Mouse (Mus musculus): ENCODE measurements around the gene Rbpj. TPM values are rescaled to one million over a fixed set of nuclear protein-coding genes. Genes with fewer than 3 reads are reported as not detected.

Rbpj gene
- polyA plus RNA-seq, 1 experiment from 2014 or later: 63.0 TPM

DNA sequence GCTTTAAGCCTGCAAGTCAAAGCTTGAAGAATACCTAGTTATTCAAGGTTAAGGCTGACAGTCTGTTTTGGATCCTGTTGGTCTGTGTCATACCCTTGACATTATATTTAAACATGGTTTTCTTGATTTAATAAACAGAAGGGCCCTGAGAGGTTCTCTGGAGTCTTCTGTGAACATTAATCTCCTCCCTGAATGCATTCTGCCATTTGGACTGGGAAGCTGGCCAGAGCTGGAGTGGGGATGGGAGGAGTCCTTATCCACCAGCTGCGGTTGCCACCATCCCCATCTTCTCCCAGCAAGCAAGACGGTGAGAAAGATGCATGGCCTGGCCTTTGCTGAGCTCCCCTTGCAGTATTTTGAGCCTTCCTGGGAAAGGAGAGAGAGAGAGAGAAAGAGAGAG lies 220.4 kb downstream of the Rbpj start:
- Histone ChIP-seq H3K9me3 (ENCODE audit: control insufficient read depth, low read length) (no peaks in the 10 kb centered on the region), H3K4me1 (ENCODE audit: control insufficient read depth, insufficient read depth, low read length) (no peaks in the 10 kb centered on the region), H3K4me3 (ENCODE audit: low read depth, low read length) (no peak overlapping the region), H3K27ac (ENCODE audit: low read depth, low read length) (no peak overlapping the region), H3K27me3 (ENCODE audit: control insufficient read depth, insufficient read depth, low read length) (no peaks in the 10 kb centered on the region), H3K4me2 (no peak overlapping the region), H3K36me3 (ENCODE audit: control insufficient read depth, insufficient read depth, low read length) (no peaks in the 10 kb centered on the region), H3K9ac (ENCODE audit: low read length) (no peak overlapping the region)
- ATAC-seq (ENCODE audit: low FRiP score) (no peak), DNase-seq (ENCODE audit: low spot score, missing footprints) (no peak)
- 82% methylated on average over 2 of the region's 2 CpGs for WGBS

DNA sequence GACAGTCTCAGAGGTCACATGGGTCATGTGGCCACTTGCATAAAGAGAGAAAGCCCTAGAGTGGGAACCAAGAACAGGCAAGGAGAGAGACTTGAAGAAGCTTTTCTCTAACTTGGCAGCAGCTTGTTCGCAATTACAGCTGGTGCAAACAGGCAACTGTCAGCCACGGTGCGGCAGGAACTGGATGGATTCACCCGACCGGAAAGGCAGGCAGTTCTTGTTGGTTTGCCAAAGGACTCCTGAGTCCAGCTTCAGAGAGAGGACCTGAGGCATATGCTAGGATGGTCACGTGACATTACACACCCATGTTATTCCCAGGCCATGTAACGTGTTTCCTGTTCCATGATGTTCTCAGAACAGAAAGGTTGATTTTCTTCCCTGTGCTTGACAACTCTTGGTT lies 222.4 kb downstream of the Rbpj start:
- DNase-seq (ENCODE audit: low spot score, missing footprints): no peak
- no peak overlapping the region for H3K27ac ChIP-seq (ENCODE audit: low read depth, low read length)
- no peaks in the 10 kb centered on the region for H3K36me3 ChIP-seq (ENCODE audit: control insufficient read depth, insufficient read depth, low read length)
- H3K9ac ChIP-seq (ENCODE audit: low read length): no peak overlapping the region
- WGBS: 81% methylated on average over 7 of the region's 7 CpGs
- H3K4me1 ChIP-seq (ENCODE audit: control insufficient read depth, insufficient read depth, low read length): no peaks in the 10 kb centered on the region
- ATAC-seq (ENCODE audit: low FRiP score): no peak
- H3K9me3 ChIP-seq (ENCODE audit: control insufficient read depth, low read length): no peaks in the 10 kb centered on the region
- no peaks in the 10 kb centered on the region for H3K27me3 ChIP-seq (ENCODE audit: control insufficient read depth, insufficient read depth, low read length)
- H3K4me2 ChIP-seq: no peak overlapping the region
- H3K4me3 ChIP-seq (ENCODE audit: low read depth, low read length): no peak overlapping the region

DNA sequence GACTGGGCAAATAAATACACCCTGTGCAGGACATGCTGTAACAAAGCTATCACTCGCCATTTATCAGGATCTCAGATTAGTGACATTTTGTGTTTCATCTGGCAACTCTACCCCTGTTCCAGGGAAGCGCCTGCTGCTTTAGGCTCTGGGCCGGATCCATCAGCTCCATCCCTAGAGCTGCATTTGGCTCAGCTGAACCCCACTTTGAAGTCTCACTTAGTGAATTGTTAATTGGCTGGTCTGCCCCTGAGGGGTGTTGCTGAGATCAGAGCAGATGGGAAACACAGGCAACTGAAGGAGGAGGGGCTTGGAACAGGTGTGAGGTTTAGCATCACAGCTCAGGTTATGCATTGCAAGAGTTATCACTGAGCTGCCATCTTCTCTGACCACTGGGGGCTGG lies 225.6 kb downstream of the Rbpj start:
- H3K9me3 ChIP-seq (ENCODE audit: control insufficient read depth, low read length): no peaks in the 10 kb centered on the region
- H3K4me2 ChIP-seq: no peak overlapping the region
- 76% methylated on average over 3 of the region's 3 CpGs for WGBS
- no peaks in the 10 kb centered on the region for H3K36me3 ChIP-seq (ENCODE audit: control insufficient read depth, insufficient read depth, low read length)
- H3K4me1 ChIP-seq (ENCODE audit: control insufficient read depth, insufficient read depth, low read length): no peaks in the 10 kb centered on the region
- H3K9ac ChIP-seq (ENCODE audit: low read length): no peak overlapping the region
- no peaks in the 10 kb centered on the region for H3K27me3 ChIP-seq (ENCODE audit: control insufficient read depth, insufficient read depth, low read length)
- ATAC-seq (ENCODE audit: low FRiP score) (no peak), DNase-seq (ENCODE audit: low spot score, missing footprints) (no peak)
- no peak overlapping the region for H3K4me3 ChIP-seq (ENCODE audit: low read depth, low read length)
- no peak overlapping the region for H3K27ac ChIP-seq (ENCODE audit: low read depth, low read length)

DNA sequence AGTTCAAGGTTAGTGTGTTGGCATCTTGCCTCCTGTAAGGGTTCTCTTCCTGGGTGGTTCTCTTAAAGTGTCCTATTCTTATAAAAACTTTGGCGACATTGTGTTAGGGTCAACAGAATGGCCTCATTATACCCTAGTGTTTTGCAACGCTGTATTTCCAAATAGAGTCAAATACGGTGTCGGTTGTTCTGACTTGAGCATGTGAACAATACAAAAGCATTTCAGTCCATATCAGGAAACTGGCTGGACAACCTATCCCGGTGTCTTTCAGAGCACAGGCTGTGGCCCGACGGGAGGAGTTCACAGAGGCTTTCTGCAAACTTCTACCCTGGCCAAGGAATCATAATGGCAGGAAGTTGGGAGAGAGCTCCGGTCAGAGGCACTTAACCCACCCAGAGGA lies 226.1 kb downstream of the Rbpj start:
- Histone ChIP-seq H3K9ac (ENCODE audit: low read length) (no peak overlapping the region), H3K4me1 (ENCODE audit: control insufficient read depth, insufficient read depth, low read length) (no peaks in the 10 kb centered on the region), H3K27me3 (ENCODE audit: control insufficient read depth, insufficient read depth, low read length) (no peaks in the 10 kb centered on the region), H3K9me3 (ENCODE audit: control insufficient read depth, low read length) (no peaks in the 10 kb centered on the region), H3K36me3 (ENCODE audit: control insufficient read depth, insufficient read depth, low read length) (no peaks in the 10 kb centered on the region), H3K4me3 (ENCODE audit: low read depth, low read length) (no peak overlapping the region), H3K27ac (ENCODE audit: low read depth, low read length) (no peak overlapping the region), H3K4me2 (no peak overlapping the region)
- ATAC-seq (ENCODE audit: low FRiP score) (no peak), DNase-seq (ENCODE audit: low spot score, missing footprints) (no peak)
- WGBS: 91% methylated on average over 8 of the region's 8 CpGs

DNA sequence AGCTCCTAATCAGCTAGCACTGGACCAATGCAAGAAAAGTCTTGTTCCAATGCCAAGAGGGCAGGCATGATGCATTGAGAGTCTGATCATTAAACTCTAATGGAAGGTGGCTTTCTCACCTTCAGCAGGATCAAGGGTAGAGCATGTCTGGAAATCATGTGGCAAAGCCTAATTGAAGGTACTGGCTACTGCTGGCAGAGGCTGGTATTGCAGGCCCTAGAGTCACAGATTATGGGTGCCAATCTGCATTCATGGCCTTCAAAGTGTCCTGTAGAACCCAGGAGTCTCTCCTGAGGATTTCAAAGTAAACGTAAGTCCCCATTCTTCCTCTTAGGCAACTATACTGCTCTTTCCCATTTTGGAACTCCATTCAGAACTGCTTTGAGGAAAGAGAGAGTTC lies 226.7 kb downstream of the Rbpj start:
- H3K4me2 ChIP-seq: no peak overlapping the region
- no peak overlapping the region for H3K4me3 ChIP-seq (ENCODE audit: low read depth, low read length)
- no peaks in the 10 kb centered on the region for H3K9me3 ChIP-seq (ENCODE audit: control insufficient read depth, low read length)
- no peaks in the 10 kb centered on the region for H3K36me3 ChIP-seq (ENCODE audit: control insufficient read depth, insufficient read depth, low read length)
- WGBS: 100% methylated on average over 1 of the region's 1 CpGs
- ATAC-seq (ENCODE audit: low FRiP score) (no peak), DNase-seq (ENCODE audit: low spot score, missing footprints) (no peak)
- H3K27ac ChIP-seq (ENCODE audit: low read depth, low read length): no peak overlapping the region
- no peaks in the 10 kb centered on the region for H3K4me1 ChIP-seq (ENCODE audit: control insufficient read depth, insufficient read depth, low read length)
- no peaks in the 10 kb centered on the region for H3K27me3 ChIP-seq (ENCODE audit: control insufficient read depth, insufficient read depth, low read length)
- no peak overlapping the region for H3K9ac ChIP-seq (ENCODE audit: low read length)

DNA sequence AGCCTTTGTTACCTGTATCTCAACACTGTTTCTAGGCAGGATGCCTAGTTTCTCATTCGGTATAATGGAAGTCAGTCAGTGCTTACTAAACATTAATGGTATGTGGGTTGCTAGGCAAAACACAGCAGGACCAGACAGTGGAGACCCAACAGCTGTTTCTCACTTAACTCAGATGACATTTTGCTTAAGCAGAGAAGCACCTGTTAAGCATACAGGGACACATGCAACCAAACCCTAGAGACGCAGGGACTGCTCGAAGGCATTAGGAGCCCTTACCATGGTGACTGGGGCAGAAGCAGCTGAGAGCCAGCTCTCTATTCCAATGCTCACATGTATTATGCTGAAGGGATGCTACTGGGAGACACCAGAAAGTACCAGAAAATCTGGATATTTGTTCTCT lies 230.7 kb downstream of the Rbpj start:
- 82% methylated on average over 3 of the region's 3 CpGs for WGBS
- ATAC-seq (ENCODE audit: low FRiP score) (no peak), DNase-seq (ENCODE audit: low spot score, missing footprints) (no peak)
- no peak overlapping the region for H3K27ac ChIP-seq (ENCODE audit: low read depth, low read length)
- no peaks in the 10 kb centered on the region for H3K9me3 ChIP-seq (ENCODE audit: control insufficient read depth, low read length)
- no peak overlapping the region for H3K4me3 ChIP-seq (ENCODE audit: low read depth, low read length)
- H3K9ac ChIP-seq (ENCODE audit: low read length): no peak overlapping the region
- H3K27me3 ChIP-seq (ENCODE audit: control insufficient read depth, insufficient read depth, low read length): no peaks in the 10 kb centered on the region
- no peaks in the 10 kb centered on the region for H3K36me3 ChIP-seq (ENCODE audit: control insufficient read depth, insufficient read depth, low read length)
- H3K4me1 ChIP-seq (ENCODE audit: control insufficient read depth, insufficient read depth, low read length): no peaks in the 10 kb centered on the region
- no peak overlapping the region for H3K4me2 ChIP-seq

DNA sequence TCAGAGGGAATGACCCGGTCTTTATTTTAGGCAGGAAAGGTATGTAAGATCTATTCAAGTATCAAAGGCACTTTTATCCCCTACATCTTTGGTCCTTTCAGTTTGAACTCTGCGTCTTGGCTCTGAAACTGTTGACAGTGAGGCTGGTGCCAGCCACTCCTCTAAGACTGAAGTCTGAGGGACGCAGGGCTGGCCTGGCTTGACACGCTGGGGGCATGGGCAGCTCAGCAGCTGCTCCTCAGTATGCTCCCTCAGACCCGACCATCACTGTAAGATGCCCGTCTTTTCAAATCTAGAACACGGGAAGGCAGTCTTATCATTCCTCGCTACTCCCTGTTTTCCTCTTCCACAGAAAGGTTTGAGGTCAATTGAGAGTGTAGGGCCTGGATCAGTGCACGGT lies 231.8 kb downstream of the Rbpj start:
- H3K4me1 ChIP-seq (ENCODE audit: control insufficient read depth, insufficient read depth, low read length): no peaks in the 10 kb centered on the region
- H3K36me3 ChIP-seq (ENCODE audit: control insufficient read depth, insufficient read depth, low read length): no peaks in the 10 kb centered on the region
- DNase-seq (ENCODE audit: low spot score, missing footprints) (no peak), ATAC-seq (ENCODE audit: low FRiP score) (no peak)
- H3K9me3 ChIP-seq (ENCODE audit: control insufficient read depth, low read length): no peaks in the 10 kb centered on the region
- no peak overlapping the region for H3K9ac ChIP-seq (ENCODE audit: low read length)
- no peak overlapping the region for H3K27ac ChIP-seq (ENCODE audit: low read depth, low read length)
- H3K4me3 ChIP-seq (ENCODE audit: low read depth, low read length): no peak overlapping the region
- H3K27me3 ChIP-seq (ENCODE audit: control insufficient read depth, insufficient read depth, low read length): no peaks in the 10 kb centered on the region
- WGBS: 86% methylated on average over 9 of the region's 9 CpGs
- no peak overlapping the region for H3K4me2 ChIP-seq

DNA sequence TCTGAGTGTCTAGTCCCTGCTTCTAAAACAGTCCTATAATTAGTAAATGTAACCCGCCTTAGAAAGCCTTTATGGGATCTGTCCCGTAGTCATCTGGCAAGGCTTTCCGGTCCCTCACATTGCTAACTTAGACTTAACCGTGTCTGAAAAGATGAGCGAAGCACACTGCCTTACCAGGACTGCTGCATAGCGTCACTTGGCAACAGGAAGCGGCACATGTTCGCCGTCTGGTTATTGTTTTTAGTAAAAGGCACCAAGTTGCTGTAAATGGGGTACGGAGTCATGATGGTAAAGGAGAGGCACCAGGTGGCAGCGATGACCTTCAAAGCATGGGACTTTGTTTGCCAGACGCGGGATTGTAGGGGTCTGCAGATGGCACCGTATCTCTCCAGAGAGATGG lies 236.7 kb downstream of the Rbpj start:
- no peak for DNase-seq (ENCODE audit: low spot score, missing footprints)
- Histone ChIP-seq H3K9me3 (ENCODE audit: control insufficient read depth, low read length) (no peaks in the 10 kb centered on the region), H3K36me3 (ENCODE audit: control insufficient read depth, insufficient read depth, low read length) (no peaks in the 10 kb centered on the region), H3K4me1 (ENCODE audit: control insufficient read depth, insufficient read depth, low read length) (peaks cover 4% of the 10 kb centered on the region), H3K4me2 (no peak overlapping the region), H3K9ac (ENCODE audit: low read length) (no peak overlapping the region), H3K27me3 (ENCODE audit: control insufficient read depth, insufficient read depth, low read length) (no peaks in the 10 kb centered on the region), H3K27ac (ENCODE audit: low read depth, low read length) (no peak overlapping the region), H3K4me3 (ENCODE audit: low read depth, low read length) (no peak overlapping the region)
- 89% methylated on average over 14 of the region's 14 CpGs for WGBS
- ATAC-seq (ENCODE audit: low FRiP score): no peak

Data from midbrain, embryonic 11.5 days (tissue).